13 mouse cellular contexts compared by ENCODE assay signal in the genomic region with DNA sequence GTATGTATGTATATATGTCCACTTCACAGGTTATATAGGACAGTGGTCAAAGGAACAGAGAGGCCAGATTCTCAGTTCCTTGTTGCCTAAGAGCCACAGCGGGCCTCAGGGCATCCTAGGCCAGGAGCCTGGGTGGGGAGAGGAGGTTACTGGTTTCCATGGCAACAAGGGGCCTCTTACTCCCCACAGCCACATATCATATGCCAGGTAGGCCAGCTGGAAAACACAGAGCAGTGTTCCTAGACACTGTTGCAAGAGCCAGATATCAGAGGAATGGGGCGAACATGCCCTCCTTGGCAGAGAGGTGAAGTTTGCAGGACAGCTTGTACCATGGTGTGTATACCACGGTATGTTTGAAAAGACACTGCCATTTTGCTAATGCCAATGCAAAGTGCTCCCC. TPM values are rescaled to one million over a fixed set of nuclear protein-coding genes. Genes with fewer than 3 reads are reported as not detected.
DNase-seq lines count a peak whose midpoint lies in the region; ATAC-seq and TF ChIP-seq lines count a peak whose summit lies in the region.
"Had no signal": no experiment of that assay in that cellular context is flagged by ENCODE, and none has a peak within 500 bp of the region (broad histone marks: within the 10 kb centered on the region; RNA-seq: fewer than 3 reads in every experiment).

No protein-coding gene starts in this region.

- intact Hi-C loops in heart, adult 2 months (cut with DNase I) = no loop called here

- H3K9ac ChIP-seq in heart, adult 2 months (ENCODE audit: low read depth, low read length) = no peak overlapping the region
- no peak overlapping the region for H3K9ac ChIP-seq in heart, embryonic 12.5 days
- H3K9ac ChIP-seq in neural tube, embryonic 13.5 days = peak overlapping the region; percentile 31; the same call in 1 of the 2 replicates
- no peak overlapping the region for H3K9ac ChIP-seq in hindbrain, embryonic 15.5 days
- H3K9ac ChIP-seq: embryonic facial prominence, embryonic 12.5 days had no signal

- no peak for TF ChIP-seq CTCF in heart, adult 2 months (IDR thresholded peaks at IDR 0.05)

- peaks cover 3% of the 10 kb centered on the region; the same call in 1 of the 2 replicates for H3K36me3 ChIP-seq in heart, adult 2 months (ENCODE audit: control insufficient read depth, insufficient read depth, low read length)
- H3K36me3 ChIP-seq in heart, embryonic 12.5 days = no peaks in the 10 kb centered on the region
- H3K36me3 ChIP-seq in neural tube, embryonic 13.5 days = no peaks in the 10 kb centered on the region
- H3K36me3 ChIP-seq in hindbrain, embryonic 15.5 days = no peaks in the 10 kb centered on the region; the same call in 1 of the 2 replicates
- H3K36me3 ChIP-seq: embryonic facial prominence, embryonic 12.5 days had no signal

- H3K27ac ChIP-seq in heart, adult 2 months = no peak overlapping the region; the same call in 1 of the 2 replicates
- no peak overlapping the region for H3K27ac ChIP-seq in heart, embryonic 12.5 days (ENCODE audit: poor library complexity, severe bottlenecking)
- peak overlapping the region; percentile 38; the same call in 1 of the 2 replicates for H3K27ac ChIP-seq in neural tube, embryonic 13.5 days (replicated peaks)
- peak overlapping the region; percentile 32 for H3K27ac ChIP-seq in hindbrain, embryonic 15.5 days (replicated peaks)
- H3K27ac ChIP-seq: embryonic facial prominence, embryonic 12.5 days had no signal

- peaks cover 7% of the 10 kb centered on the region; the same call in 1 of the 2 replicates for H3K4me1 ChIP-seq in heart, adult 2 months (ENCODE audit: control insufficient read depth, insufficient read depth, low read length)
- peaks cover 61% of the 10 kb centered on the region for H3K4me1 ChIP-seq in heart, embryonic 12.5 days (replicated peaks)
- H3K4me1 ChIP-seq in neural tube, embryonic 13.5 days (replicated peaks) = peaks cover 26% of the 10 kb centered on the region
- H3K4me1 ChIP-seq in hindbrain, embryonic 15.5 days (replicated peaks) = peaks cover 22% of the 10 kb centered on the region

- peak in 1 of 2 experiments; percentile 56 for DNase-seq in heart, adult 2 months
- DNase-seq in neural tube, embryonic 10.5 days (ENCODE audit: extremely low spot score, low spot score) = no peak
- DNase-seq in ovary, postnatal 36 days (ENCODE audit: low spot score) = no peak
- no peak for DNase-seq in urinary bladder, postnatal 14 days (ENCODE audit: low spot score)
- DNase-seq: kidney, postnatal 10 days; lung, postnatal 10 days; thymus, postnatal 14 days had no signal

- no peaks in the 10 kb centered on the region for H3K79me2 ChIP-seq in heart, adult 2 months (replicated peaks; ENCODE audit: control insufficient read depth, insufficient read depth, low read length)

- TF ChIP-seq EP300 in heart, adult 2 months (IDR thresholded peaks at IDR 0.05; ENCODE audit: insufficient read depth, low read depth, low read length) = peak; percentile 77; the same call in 1 of the 2 replicates

- WGBS in heart, adult 2 months = 65% methylated on average over 3 of the region's 3 CpGs
- 68% methylated on average over 3 of the region's 3 CpGs for WGBS in heart, embryonic 12.5 days
- WGBS in neural tube, embryonic 13.5 days = 48% methylated on average over 3 of the region's 3 CpGs
- 41% methylated on average over 3 of the region's 3 CpGs for WGBS in hindbrain, embryonic 15.5 days

- TF ChIP-seq POLR2A in heart, adult 2 months (IDR thresholded peaks at IDR 0.05; ENCODE audit: insufficient read depth, low read depth, low read length) = no peak

- ATAC-seq in heart, embryonic 12.5 days (ENCODE audit: insufficient number of reproducible peaks, low FRiP score) = no peak
- ATAC-seq in neural tube, embryonic 13.5 days (ENCODE audit: low read depth) = 0 out of 2 replicates have a peak, but pooled peaks have one; percentile 20
- ATAC-seq in hindbrain, embryonic 15.5 days (ENCODE audit: low FRiP score, low read depth) = peak; percentile 25; the same call in 1 of the 2 replicates

- no peak overlapping the region for H3K4me3 ChIP-seq in heart, adult 2 months
- H3K4me3 ChIP-seq in heart, embryonic 12.5 days = no peak overlapping the region
- H3K4me3 ChIP-seq in neural tube, embryonic 13.5 days = no peak overlapping the region
- no peak overlapping the region for H3K4me3 ChIP-seq in hindbrain, embryonic 15.5 days
- H3K4me3 ChIP-seq: embryonic facial prominence, embryonic 12.5 days had no signal

- no peaks in the 10 kb centered on the region for H3K27me3 ChIP-seq in heart, adult 2 months (ENCODE audit: control insufficient read depth, insufficient read depth, low read length)
- H3K27me3 ChIP-seq in heart, embryonic 12.5 days (replicated peaks) = no peaks in the 10 kb centered on the region
- no peaks in the 10 kb centered on the region for H3K27me3 ChIP-seq in neural tube, embryonic 13.5 days
- no peaks in the 10 kb centered on the region for H3K27me3 ChIP-seq in hindbrain, embryonic 15.5 days
- H3K27me3 ChIP-seq: embryonic facial prominence, embryonic 12.5 days had no signal

- no peaks in the 10 kb centered on the region for H3K9me3 ChIP-seq in heart, embryonic 12.5 days (replicated peaks)
- H3K9me3 ChIP-seq in neural tube, embryonic 13.5 days = no peaks in the 10 kb centered on the region
- H3K9me3 ChIP-seq in hindbrain, embryonic 15.5 days = no peaks in the 10 kb centered on the region
- H3K9me3 ChIP-seq: embryonic facial prominence, embryonic 12.5 days had no signal

- no peak overlapping the region for H3K4me2 ChIP-seq in heart, embryonic 12.5 days
- H3K4me2 ChIP-seq in neural tube, embryonic 13.5 days = no peak overlapping the region
- no peak overlapping the region for H3K4me2 ChIP-seq in hindbrain, embryonic 15.5 days
- H3K4me2 ChIP-seq: embryonic facial prominence, embryonic 12.5 days; liver, embryonic 11.5 days had no signal

RNA-seq across cellular contexts. Expression of gene Kcnj11, which starts 12.9 kb away (rescaled TPM):
- 100 to 1,000 TPM; 111 to 123 TPM for total RNA-seq in heart, adult 2 months (2021)
- polyA plus RNA-seq in heart, adult 2 months (2012; rRNA removed) = 110 and 182 TPM in 2 replicates
- polyA plus RNA-seq in heart, embryonic 12.5 days (2016; fragmentation: Nextera tagmentation; extraction: Ambion mirVana) = 6.3 and 7.6 TPM in 2 replicates
- 1.1 and 1.7 TPM in 2 replicates for polyA plus RNA-seq in neural tube, embryonic 13.5 days (2015; fragmentation: Nextera tagmentation; extraction: Ambion mirVana)
- 2.5 and 3.3 TPM in 2 replicates for polyA plus RNA-seq in hindbrain, embryonic 15.5 days (2015; fragmentation: Nextera tagmentation; extraction: Ambion mirVana)
- total RNA-seq: monocyte, adult 5-6 weeks had no signal
- polyA plus RNA-seq: liver, embryonic 11.5 days had no signal

Comparison
In these comparisons a context has a peak if more than half of its experiments do, and no peak if none do; other contexts are left out.
1. RNA of gene Kcnj11, which starts 12.9 kb away (polyA plus RNA-seq): 110 to 182 TPM in heart, adult 2 months; 6.3 to 7.6 TPM in heart, embryonic 12.5 days, 2.5 to 3.3 TPM in hindbrain, embryonic 15.5 days and 1.1 to 1.7 TPM in neural tube, embryonic 13.5 days; every median in the first group is over 10 times any median in the second.
2. H3K27ac ChIP-seq: peak in neural tube, embryonic 13.5 days (single experiment) and hindbrain, embryonic 15.5 days (single experiment); none in heart, adult 2 months (single experiment) and heart, embryonic 12.5 days (single experiment).